Mouse (Mus musculus) adipocyte (in vitro differentiated cells): Measurements from ENCODE around the gene Prkar1b.
A peak's percentile ranks its signal among the peaks of the same experiment; 100 is the strongest.

Source experiments
- DNase-seq: peaks from one replicate; pipeline ENCODE4 v3.0.0-alpha.2; 2016; ENCODE audit warnings: low spot score

Prkar1b gene

GRCm38 (mm10) chr5:139149681-139150602, at the start of gene Prkar1b, which contains the start of gene Dnaaf5:
Prkar1b (minus strand) TSS chr5:139150001.
Dnaaf5 (plus strand) TSS chr5:139150223.
- DNase-seq: peak; percentile 100

- DNase-seq: no peak
These were observed 49.8 kb upstream of the Prkar1b start for GRCm38 (mm10) chr5:139199636-139199994.

GRCm38 (mm10) chr5:139198779-139199178, 49.0 kb upstream of the Prkar1b start:
- DNase-seq: peak; percentile 60

- DNase-seq: no peak
These were observed 41.2 kb upstream of the Prkar1b start for GRCm38 (mm10) chr5:139190958-139191357.

GRCm38 (mm10) chr5:139189726-139190125, 39.9 kb upstream of the Prkar1b start:
- DNase-seq: no peak

- no peak for DNase-seq
These were observed 35.1 kb upstream of the Prkar1b start for GRCm38 (mm10) chr5:139184897-139185296.

- no peak for DNase-seq
These were observed 33.8 kb upstream of the Prkar1b start for GRCm38 (mm10) chr5:139183601-139184000.

GRCm38 (mm10) chr5:139183131-139183530, 33.3 kb upstream of the Prkar1b start:
- DNase-seq: no peak

- peak; percentile 88 for DNase-seq
These were observed 29.3 kb upstream of the Prkar1b start for GRCm38 (mm10) chr5:139178895-139179631.

- peak; percentile 97 for DNase-seq
These were observed 25.1 kb upstream of the Prkar1b start for GRCm38 (mm10) chr5:139174556-139175547.

- no peak for DNase-seq
These were observed 24.3 kb upstream of the Prkar1b start for GRCm38 (mm10) chr5:139174141-139174540.

GRCm38 (mm10) chr5:139171929-139172328, 22.1 kb upstream of the Prkar1b start:
- DNase-seq: no peak

- DNase-seq: no peak
These were observed 17.7 kb upstream of the Prkar1b start for GRCm38 (mm10) chr5:139167548-139167947.

- DNase-seq: no peak
These were observed 17.1 kb upstream of the Prkar1b start for GRCm38 (mm10) chr5:139166781-139167361.

GRCm38 (mm10) chr5:139161632-139162031, 11.8 kb upstream of the Prkar1b start:
- no peak for DNase-seq

- DNase-seq: no peak
These were observed 11.1 kb upstream of the Prkar1b start for GRCm38 (mm10) chr5:139160899-139161298.

GRCm38 (mm10) chr5:139150603-139151031, 816 bp upstream of the Prkar1b start:
- DNase-seq: no peak

GRCm38 (mm10) chr5:139149006-139149672, 662 bp downstream of the Prkar1b start:
- peak; percentile 25 for DNase-seq

GRCm38 (mm10) chr5:139147178-139148078, 2.4 kb downstream of the Prkar1b start:
- DNase-seq: peak; percentile 52
